Mouse (Mus musculus): ENCODE measurements around the gene Eda. TPM values are rescaled to one million over a fixed set of nuclear protein-coding genes. Genes with fewer than 3 reads are reported as not detected.

The Eda gene
- polyA plus RNA-seq, 1 experiment from 2014 or later: 0.92 TPM

MicroRNAs within 50 kb of the gene (microRNA counts, 519-probe panel; counts per million panel counts)
- microRNA mmu-miR-676: 2,237 counts per million, percentile 53 among the panel's probes with 10 or more counts

Small RNA genes lying within 50 kb of the gene (microRNA-seq; reads per million reads assigned to microRNA genes)
- gene Mir676: 361 reads per million, percentile 63 among the genes with 10 or more reads in this experiment

Other genes with a start within 250 kb of the Eda start
- 0.06 and 0.07 TPM in 2 replicates for gene Tmem28, start 154.6 kb upstream of the Eda start, polyA plus RNA-seq (2015; fragmentation: Nextera tagmentation; extraction: Ambion mirVana)